Mouse (Mus musculus) hindbrain, embryonic 15.5 days (tissue): ENCODE results near the gene Slc38a4. TPM values are rescaled to one million over a fixed set of nuclear protein-coding genes. Genes with fewer than 3 reads are reported as not detected.

Experiments
- ATAC-seq: fragments of 200-750 bp; cut with Nextera tagmentation; 2 replicates; pipeline ENCODE4 v1.8.0; 2017; ENCODE audit warnings: low read depth, moderate number of reproducible peaks, moderate TSS enrichment; ENCODE audit not compliant: low FRiP score
- H3K27ac ChIP-seq: fragments of 300-500 bp; sonication (generic); replicated peaks from 2 replicates; pipeline ENCODE4 v1.5.1; 2015; ENCODE audit warnings: mild to moderate bottlenecking, inconsistent platforms
- H3K27me3 ChIP-seq: fragments of 300-500 bp; sonication (generic); 2 replicates; pipeline ENCODE4 v1.6.1; 2015; ENCODE audit warnings: control low read depth, inconsistent platforms
- H3K36me3 ChIP-seq: fragments of 300-500 bp; sonication (generic); 2 replicates; pipeline ENCODE4 v1.6.1; 2015; ENCODE audit warnings: control low read depth, inconsistent platforms
- H3K4me1 ChIP-seq: fragments of 300-500 bp; sonication (generic); replicated peaks from 2 replicates; pipeline ENCODE4 v1.6.1; 2015; ENCODE audit warnings: control low read depth, inconsistent platforms
- H3K4me2 ChIP-seq: fragments of 300-500 bp; sonication (generic); 2 replicates; pipeline ENCODE4 v1.6.1; 2015; ENCODE audit warnings: moderate library complexity, mild to moderate bottlenecking, inconsistent platforms
- H3K4me3 ChIP-seq: fragments of 300-500 bp; sonication (generic); 2 replicates; pipeline ENCODE4 v1.5.1; 2015; ENCODE audit warnings: mild to moderate bottlenecking, inconsistent platforms
- H3K9ac ChIP-seq: fragments of 300-500 bp; sonication (generic); 2 replicates; pipeline ENCODE4 v1.6.1; 2015; ENCODE audit warnings: inconsistent platforms
- H3K9me3 ChIP-seq: fragments of 300-500 bp; sonication (generic); 2 replicates; pipeline ENCODE4 v1.6.1; 2016; ENCODE audit warnings: control low read depth, inconsistent platforms
- WGBS: fragments of 180-500 bp; shearing (Covaris S2); methylation state at CpG from one replicate; pipeline ENCODE4 v1.1.7; 2015; 5-methylcytosine and 5-hydroxymethylcytosine counted together
- polyA plus RNA-seq: library from polyadenylated mRNA; unstranded; fragments of >200 nt; fragmentation: Nextera tagmentation; extraction: Ambion mirVana; gene quantifications from 2 replicates; pipeline ENCODE4 v1.2.1, GENCODE M21; 2015

Slc38a4 gene
- polyA plus RNA-seq, 1 experiment from 2014 or later: 3.2 TPM

DNA sequence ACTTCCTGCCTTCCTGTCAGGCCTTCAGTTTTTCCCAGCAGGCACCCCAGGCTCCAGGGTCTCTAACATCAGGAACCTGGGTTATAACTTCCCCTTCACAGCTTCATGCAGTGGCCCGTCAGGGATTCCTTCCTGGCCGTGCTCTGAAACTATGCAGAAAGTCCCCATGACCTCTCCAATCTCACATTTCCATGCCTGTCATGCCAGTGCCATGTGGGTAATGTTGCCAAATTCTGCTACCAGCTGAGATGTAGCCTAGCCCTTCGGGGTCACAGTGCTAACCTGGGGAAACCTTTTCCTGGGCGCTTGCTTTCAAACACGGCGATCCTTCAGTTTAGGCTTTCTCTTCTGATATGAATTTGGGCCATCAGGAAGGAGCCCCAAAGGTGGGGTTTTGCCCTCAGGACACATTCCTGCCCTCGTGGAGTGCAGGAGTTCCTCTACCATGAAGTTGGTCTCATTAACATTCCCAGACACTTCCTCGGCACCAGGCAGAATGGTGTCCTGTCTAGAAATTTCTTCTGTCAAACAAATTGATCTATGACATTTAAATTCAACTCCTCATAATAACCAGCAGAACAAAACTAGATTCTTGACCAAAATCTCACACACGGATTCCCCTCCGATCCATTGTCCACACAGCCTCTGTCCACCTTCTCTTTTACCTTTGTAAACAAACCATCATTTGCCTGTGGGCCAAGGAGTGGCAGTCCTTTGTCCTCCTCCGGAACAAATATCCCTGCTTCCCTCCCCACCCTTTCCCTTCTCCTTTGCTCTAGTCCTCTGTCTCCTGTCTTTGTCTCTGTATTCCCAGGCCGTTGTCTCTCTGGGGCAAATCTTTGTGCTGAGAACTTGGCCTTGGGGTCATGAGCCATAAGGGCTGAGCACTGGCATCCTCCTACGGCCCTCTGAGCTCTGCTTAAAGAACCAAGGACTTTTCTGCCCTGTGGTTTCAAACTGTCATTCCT, 17.4 kb upstream of the Slc38a4 start:
- no peaks in the 10 kb centered on the region for H3K9me3 ChIP-seq
- ATAC-seq: no peak
- H3K4me1 ChIP-seq: no peaks in the 10 kb centered on the region
- H3K4me3 ChIP-seq: no peak overlapping the region
- no peak overlapping the region for H3K27ac ChIP-seq
- 64% methylated on average over 13 of the region's 13 CpGs for WGBS
- H3K27me3 ChIP-seq: no peaks in the 10 kb centered on the region
- no peak overlapping the region for H3K4me2 ChIP-seq
- H3K36me3 ChIP-seq: no peaks in the 10 kb centered on the region
- no peak overlapping the region for H3K9ac ChIP-seq

GRCm38 (mm10) chr15:97067340-97068136, 11.8 kb upstream of the Slc38a4 start:
- Histone ChIP-seq H3K9me3 (no peaks in the 10 kb centered on the region), H3K4me1 (no peaks in the 10 kb centered on the region), H3K9ac (no peak overlapping the region), H3K27ac (no peak overlapping the region), H3K4me3 (no peak overlapping the region), H3K36me3 (no peaks in the 10 kb centered on the region), H3K27me3 (no peaks in the 10 kb centered on the region), H3K4me2 (no peak overlapping the region)
- ATAC-seq: no peak
- WGBS: 65% methylated on average over 8 of the region's 8 CpGs

DNA sequence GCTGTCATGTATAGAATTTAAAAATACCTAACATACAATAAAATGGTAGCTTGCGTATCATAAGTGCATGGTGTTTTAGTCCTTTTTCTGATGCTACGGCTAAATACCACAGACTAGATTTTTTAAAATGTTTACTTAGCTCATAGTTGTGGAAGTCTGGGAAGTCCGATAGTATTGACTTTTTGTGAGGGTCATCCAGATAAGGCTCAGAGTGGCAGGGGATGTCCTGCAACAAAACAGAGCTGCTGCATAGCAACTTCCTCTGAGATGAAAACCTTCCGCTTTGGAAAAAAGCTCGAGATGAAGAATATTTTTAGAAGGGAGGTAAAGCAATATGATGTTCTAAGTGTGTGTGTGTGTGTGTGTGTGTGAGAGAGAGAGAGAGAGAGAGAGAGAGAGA, 11.2 kb upstream of the Slc38a4 start:
- no peak overlapping the region for H3K4me2 ChIP-seq

DNA sequence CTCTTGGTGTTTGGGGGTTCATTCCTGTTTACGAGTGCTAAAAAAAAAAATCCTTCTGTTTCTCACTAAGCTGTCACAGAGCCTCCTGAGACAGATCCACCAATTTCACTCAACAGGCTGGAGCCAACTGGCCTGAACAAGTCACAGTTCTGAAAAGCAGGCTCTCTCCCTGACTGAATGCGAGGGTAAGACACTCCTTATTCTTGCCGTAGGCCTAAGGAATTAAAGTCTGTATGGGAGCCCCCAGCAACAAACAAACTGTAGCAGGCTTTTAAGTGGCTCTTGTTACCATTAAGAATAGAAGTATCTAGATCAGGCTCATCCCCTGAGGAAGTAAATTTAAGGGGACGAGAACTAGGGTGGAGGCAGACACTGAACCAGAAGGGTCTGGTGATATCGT, 7.5 kb upstream of the Slc38a4 start:
- no peaks in the 10 kb centered on the region for H3K27me3 ChIP-seq
- H3K4me3 ChIP-seq: no peak overlapping the region
- H3K9ac ChIP-seq: no peak overlapping the region
- no peak for ATAC-seq
- H3K27ac ChIP-seq: no peak overlapping the region
- no peaks in the 10 kb centered on the region for H3K9me3 ChIP-seq
- 94% methylated on average over 5 of the region's 5 CpGs for WGBS
- H3K4me2 ChIP-seq: no peak overlapping the region
- no peaks in the 10 kb centered on the region for H3K36me3 ChIP-seq
- no peaks in the 10 kb centered on the region for H3K4me1 ChIP-seq

More for the DNA sequence above, 11.2 kb upstream of the Slc38a4 start:
- no peak overlapping the region for H3K4me3 ChIP-seq
- H3K9ac ChIP-seq: no peak overlapping the region
- H3K27ac ChIP-seq: no peak overlapping the region
- 82% methylated on average over 5 of the region's 5 CpGs for WGBS
- no peak for ATAC-seq
- H3K27me3 ChIP-seq: no peaks in the 10 kb centered on the region
- H3K36me3 ChIP-seq: no peaks in the 10 kb centered on the region
- H3K4me1 ChIP-seq: no peaks in the 10 kb centered on the region
- no peaks in the 10 kb centered on the region for H3K9me3 ChIP-seq

DNA sequence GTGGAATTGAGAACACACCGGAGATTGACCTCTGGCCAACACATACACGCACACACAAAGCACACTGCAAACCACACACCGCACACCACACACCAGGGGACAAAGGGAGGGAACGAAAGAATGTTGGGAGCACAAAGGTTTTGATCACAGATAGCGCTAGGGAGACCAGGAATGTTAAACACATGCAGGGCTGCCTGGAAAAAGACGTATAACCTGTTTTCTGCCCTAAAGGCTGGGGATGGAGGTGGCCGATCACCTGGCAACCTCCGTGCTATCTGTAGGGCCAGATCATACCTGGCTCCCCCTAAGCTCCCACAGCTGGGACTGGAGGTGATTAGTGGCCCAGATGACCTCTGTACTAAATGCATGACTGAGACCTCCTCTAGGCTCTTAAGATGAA, 5.2 kb upstream of the Slc38a4 start:
- 87% methylated on average over 8 of the region's 8 CpGs for WGBS
- H3K27ac ChIP-seq: no peak overlapping the region
- H3K4me2 ChIP-seq: no peak overlapping the region
- no peaks in the 10 kb centered on the region for H3K9me3 ChIP-seq
- H3K9ac ChIP-seq: no peak overlapping the region
- no peaks in the 10 kb centered on the region for H3K36me3 ChIP-seq
- no peak overlapping the region for H3K4me3 ChIP-seq
- ATAC-seq: no peak
- no peaks in the 10 kb centered on the region for H3K4me1 ChIP-seq
- no peaks in the 10 kb centered on the region for H3K27me3 ChIP-seq

- no peaks in the 10 kb centered on the region for H3K27me3 ChIP-seq
- H3K9me3 ChIP-seq: no peaks in the 10 kb centered on the region
- H3K36me3 ChIP-seq: no peaks in the 10 kb centered on the region
- H3K9ac ChIP-seq: no peak overlapping the region
- H3K4me2 ChIP-seq: no peak overlapping the region
- WGBS: 95% methylated on average over 6 of the region's 6 CpGs
- no peak overlapping the region for H3K4me3 ChIP-seq
- peaks cover under 1% of the 10 kb centered on the region; the same call in 1 of the 2 replicates for H3K4me1 ChIP-seq
- ATAC-seq: no peak
- H3K27ac ChIP-seq: no peak overlapping the region
These were observed 4.8 kb upstream of the Slc38a4 start for GRCm38 (mm10) chr15:97060571-97060970.

- Histone ChIP-seq H3K27me3 (no peaks in the 10 kb centered on the region), H3K9ac (no peak overlapping the region), H3K9me3 (no peaks in the 10 kb centered on the region), H3K4me2 (no peak overlapping the region), H3K4me3 (no peak overlapping the region), H3K36me3 (no peaks in the 10 kb centered on the region), H3K27ac (no peak overlapping the region), H3K4me1 (peaks cover 5% of the 10 kb centered on the region)
- 93% methylated on average over 14 of the region's 14 CpGs for WGBS
- no peak for ATAC-seq
These were observed 4.3 kb upstream of the Slc38a4 start for GRCm38 (mm10) chr15:97060102-97060501.

DNA sequence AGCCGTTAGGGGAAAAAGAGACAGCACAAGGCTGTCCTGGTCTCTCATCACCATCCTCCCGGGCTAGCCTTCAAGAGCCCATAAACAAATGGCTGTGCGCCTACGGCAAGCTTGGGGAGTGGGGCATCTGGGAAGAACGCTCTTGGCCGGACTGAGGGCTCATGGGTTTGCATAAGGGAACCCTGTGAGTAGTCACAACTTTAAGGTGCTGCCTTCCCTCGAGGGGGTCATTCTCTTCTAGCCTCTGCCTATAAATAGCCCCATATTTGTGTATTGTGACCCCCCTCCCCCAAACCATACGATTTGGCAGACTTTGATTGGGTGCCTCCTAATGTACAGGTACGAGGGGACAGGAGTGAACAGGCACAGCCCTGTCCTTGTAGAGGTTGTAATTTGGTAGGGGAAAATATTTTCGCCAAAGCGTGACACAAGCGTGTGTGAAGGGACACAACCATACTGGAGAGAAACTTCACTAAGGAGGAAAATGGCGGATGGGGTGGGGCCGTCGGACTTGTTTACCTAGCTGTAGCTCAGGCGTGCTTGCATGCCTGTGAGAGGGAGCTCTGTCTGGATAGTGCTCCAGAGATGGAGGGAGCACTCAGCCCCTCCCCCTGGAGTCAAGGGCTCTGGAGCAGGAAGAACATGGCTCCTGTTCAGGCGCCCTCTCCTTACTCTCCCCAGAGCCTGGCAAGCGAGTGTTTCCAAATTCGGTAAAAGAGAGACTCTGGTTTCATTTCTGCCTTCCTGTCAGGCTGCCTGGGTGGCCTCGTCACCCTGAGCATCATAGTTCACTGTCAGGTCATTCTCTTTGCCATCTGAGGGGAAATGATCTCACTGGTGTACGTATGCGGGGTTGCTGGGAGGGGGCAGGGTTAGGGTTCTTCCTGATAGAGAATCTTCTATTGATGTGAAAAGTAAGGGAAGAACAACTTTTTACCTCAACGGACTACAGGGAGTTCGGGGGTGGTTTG, 3.6 kb upstream of the Slc38a4 start:
- WGBS: 90% methylated on average over 24 of the region's 24 CpGs
- no peak for ATAC-seq
- no peaks in the 10 kb centered on the region for H3K27me3 ChIP-seq

DNA sequence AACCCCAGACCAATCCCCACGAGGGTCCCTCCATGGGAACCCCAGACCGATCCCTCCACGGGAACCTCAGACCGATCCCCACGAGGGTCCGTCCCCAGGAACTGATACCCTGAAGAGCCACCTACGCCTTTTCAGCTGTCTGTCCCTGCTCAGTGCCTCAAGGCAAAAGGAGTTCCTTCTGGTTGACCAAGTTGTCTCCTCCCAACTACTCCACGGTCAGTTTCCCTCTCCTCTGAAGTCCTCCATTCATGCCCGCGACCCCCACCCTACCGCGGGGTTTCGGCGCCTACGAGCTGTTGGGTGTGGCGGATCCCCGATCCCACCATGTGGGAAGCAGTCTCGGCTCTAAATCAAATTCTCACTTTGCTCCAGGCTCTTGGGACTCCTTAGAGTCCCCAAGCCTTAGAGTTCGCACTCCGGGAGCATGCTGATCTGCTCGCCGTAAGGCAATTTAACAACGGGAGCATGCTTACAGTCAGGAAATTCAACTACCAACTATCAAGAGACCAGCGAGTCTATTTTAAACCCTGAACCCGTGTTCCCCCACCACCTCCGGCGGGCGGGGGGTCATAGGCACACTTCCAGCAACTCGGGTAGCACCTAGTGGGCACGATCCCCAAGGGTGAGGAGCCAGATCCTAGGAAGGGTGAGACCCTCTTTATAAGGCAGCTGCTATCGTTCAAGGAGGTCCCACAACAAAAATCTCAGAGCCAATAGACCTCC, 828 bp downstream of the Slc38a4 start:
- H3K27me3 ChIP-seq: 0 out of 2 replicates have a peak, but pooled peaks cover 2% of the 10 kb centered on the region
- H3K36me3 ChIP-seq: no peaks in the 10 kb centered on the region
- peak overlapping the region; percentile 55 for H3K4me2 ChIP-seq
- peak overlapping the region; percentile 30 for H3K4me3 ChIP-seq
- WGBS: 46% methylated on average over 31 of the region's 31 CpGs
- H3K27ac ChIP-seq: no peak overlapping the region
- no peak for ATAC-seq
- peaks cover 14% of the 10 kb centered on the region for H3K4me1 ChIP-seq
- H3K9ac ChIP-seq: no peak overlapping the region
- H3K9me3 ChIP-seq: no peaks in the 10 kb centered on the region

More for the DNA sequence above, 3.6 kb upstream of the Slc38a4 start:
- no peaks in the 10 kb centered on the region for H3K9me3 ChIP-seq
- H3K4me3 ChIP-seq: no peak overlapping the region
- no peak overlapping the region for H3K27ac ChIP-seq
- H3K9ac ChIP-seq: no peak overlapping the region
- H3K4me1 ChIP-seq: peaks cover 13% of the 10 kb centered on the region
- no peaks in the 10 kb centered on the region for H3K36me3 ChIP-seq
- no peak overlapping the region for H3K4me2 ChIP-seq

GRCm38 (mm10) chr15:97054131-97054530, 1.6 kb downstream of the Slc38a4 start:
- Histone ChIP-seq H3K9me3 (no peaks in the 10 kb centered on the region), H3K27me3 (0 out of 2 replicates have a peak, but pooled peaks cover 2% of the 10 kb centered on the region), H3K27ac (no peak overlapping the region), H3K4me1 (peaks cover 14% of the 10 kb centered on the region), H3K4me2 (peak overlapping the region; percentile 55), H3K9ac (no peak overlapping the region), H3K36me3 (no peaks in the 10 kb centered on the region), H3K4me3 (peak overlapping the region; percentile 30)
- 55% methylated on average over 15 of the region's 15 CpGs for WGBS
- ATAC-seq: no peak

- no peaks in the 10 kb centered on the region for H3K36me3 ChIP-seq
- H3K27me3 ChIP-seq: 0 out of 2 replicates have a peak, but pooled peaks cover 2% of the 10 kb centered on the region
- 67% methylated on average over 12 of the region's 12 CpGs for WGBS
- no peak overlapping the region for H3K27ac ChIP-seq
- no peak overlapping the region for H3K9ac ChIP-seq
- H3K4me1 ChIP-seq: peaks cover 12% of the 10 kb centered on the region
- H3K4me3 ChIP-seq: no peak overlapping the region
- no peak overlapping the region for H3K4me2 ChIP-seq
- ATAC-seq: no peak
- no peaks in the 10 kb centered on the region for H3K9me3 ChIP-seq
These were observed 5.3 kb downstream of the Slc38a4 start for GRCm38 (mm10) chr15:97050436-97050835.
